Mouse (Mus musculus) right cerebral cortex, postnatal 4 days (tissue): ENCODE data around the gene Gm20532.

Experiments used
- DNase-seq: peaks from one replicate; pipeline ENCODE4 v3.0.0-alpha.2; 2022

Gene Gm20532

DNA sequence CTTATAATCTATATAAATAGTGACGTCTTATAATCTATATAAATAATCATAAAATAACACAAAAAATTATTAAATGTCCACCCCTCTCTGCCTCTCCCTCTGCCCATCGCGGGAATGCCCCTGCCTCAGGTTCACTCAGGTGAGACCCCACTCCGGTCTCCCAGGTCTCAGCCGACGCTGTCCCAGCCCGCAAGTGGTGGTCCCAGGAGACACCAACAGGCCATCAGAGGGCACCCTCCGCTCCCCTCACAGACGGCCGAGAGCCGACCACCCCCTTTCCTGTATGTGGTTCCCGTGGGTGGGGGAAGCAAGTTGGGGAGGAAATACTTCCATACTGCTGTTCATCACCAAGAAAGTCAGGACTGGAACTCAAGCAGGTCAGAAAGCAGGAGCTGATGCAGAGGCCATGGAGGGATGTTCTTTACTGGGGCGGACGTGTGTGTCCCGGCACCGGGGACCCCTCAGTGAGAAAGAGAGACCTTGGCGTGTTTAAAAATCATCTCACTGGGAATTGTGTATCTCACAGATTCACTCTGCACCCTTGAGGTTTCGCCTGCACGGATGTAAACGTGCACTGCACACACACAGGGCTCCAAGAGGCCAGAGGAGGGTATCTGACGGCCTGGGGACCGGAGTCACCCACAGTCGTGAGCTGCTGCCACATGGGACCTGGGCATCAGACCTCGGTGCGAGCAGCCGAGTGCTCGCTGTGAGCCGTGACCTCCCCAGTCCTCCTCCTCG lies 75.5 kb downstream of the Gm20532 start:
- no peak for DNase-seq

DNA sequence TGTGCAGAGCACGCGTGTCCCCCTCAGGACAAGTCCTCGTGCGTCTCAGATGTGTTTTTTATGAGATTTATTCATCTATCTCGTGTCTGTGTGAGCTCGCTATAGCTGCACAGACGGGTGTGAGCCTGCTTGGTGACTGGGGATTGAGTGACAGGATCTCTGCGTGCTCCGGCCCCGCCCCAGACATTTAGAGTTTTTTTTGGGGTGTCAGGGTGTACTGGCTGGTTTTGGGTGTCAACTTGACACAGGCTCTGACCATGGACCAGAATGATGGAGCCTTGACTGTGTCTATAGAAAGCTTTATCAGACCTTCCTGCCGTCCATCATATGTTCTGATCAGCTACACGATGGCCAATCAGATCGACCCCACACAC lies 76.1 kb downstream of the Gm20532 start:
- DNase-seq, result no peak

DNA sequence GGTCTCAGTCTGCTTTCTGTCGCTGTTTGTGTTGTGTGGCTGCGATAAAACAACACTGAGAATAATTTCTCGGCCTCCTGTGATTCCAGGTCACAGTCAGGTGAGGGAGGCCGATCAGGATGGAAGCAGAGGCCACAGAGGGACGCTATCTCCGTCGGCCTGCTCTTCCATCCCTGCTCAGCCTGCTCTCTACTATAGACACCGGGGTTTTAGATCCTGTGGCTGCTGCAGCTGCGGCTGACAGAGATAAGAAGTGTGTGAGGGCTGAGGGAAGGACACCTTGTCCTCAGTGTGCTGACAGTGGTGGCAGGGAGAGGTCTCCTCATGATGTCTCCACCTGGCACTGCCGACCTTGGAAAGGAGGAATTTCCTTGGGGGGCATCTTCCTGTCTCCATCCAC lies 76.7 kb downstream of the Gm20532 start:
- no peak for DNase-seq

DNA sequence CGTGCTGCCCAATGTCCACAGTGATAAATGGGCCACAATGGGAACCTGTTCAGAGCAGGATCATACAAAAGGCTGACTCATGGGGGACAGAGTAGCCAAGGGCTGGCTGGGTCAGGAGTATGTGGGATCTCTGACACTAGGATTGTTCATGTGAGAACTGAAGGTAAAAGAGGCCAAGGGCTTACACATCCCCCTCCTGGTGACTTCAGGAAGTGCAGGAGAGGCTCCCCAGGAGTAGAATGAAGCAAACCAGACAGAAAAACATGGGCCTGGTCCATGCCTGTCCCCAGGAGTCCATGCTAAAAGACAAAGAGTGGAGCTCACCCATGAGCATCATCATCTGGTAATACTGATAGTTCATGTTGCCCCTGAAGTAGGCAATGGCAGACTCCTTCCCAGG lies 77.1 kb downstream of the Gm20532 start:
- DNase-seq, result peak; percentile 50

DNA sequence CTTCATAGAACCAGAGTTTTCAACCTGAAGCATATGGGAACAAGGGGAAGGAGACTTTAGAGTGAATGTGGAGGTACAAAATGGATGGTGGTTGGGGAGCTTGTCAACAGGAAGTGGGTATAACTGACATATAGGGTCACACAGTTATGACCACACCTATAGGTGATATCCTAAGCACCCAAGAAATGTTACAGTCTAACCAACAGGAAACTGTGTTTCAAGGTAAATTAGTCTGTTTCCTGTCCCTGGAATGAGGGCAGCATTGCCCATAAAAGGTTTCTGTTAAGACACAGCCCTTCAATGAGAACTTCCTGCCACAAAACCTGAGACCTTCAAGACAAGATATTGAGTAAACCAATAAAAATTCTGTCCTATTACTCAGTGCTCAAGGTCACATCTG lies 82.3 kb downstream of the Gm20532 start:
- no peak for DNase-seq

DNA sequence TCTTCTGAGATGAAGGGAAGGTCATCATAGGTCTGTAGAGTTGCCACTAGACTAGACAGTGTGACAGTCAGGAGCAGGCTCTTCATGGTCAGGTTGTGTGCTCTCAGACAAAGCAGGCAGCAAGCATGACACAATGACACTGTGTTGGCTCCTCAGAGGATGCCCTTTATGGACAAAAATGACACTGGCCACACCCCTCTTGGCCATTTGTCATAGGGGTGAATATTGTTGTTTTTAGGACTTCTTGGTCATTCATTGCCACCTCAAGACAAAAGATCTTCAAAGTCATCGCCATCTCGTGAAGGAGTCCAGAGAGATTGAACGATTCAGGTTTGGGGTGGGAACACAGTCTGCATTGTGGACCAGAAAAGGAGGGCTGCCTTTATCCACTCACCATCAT lies 84.7 kb downstream of the Gm20532 start, which contains the start of gene Lcn4:
Lcn4 (minus strand) TSS at position 101 of the 400 bp plus-strand sequence.
- no peak for DNase-seq
